Comparison of ENCODE assay signal across 13 mouse cellular contexts in genomic region chr4:108344631-108345083, GRCm38 (mm10). TPM values are rescaled to one million over a fixed set of nuclear protein-coding genes. Genes with fewer than 3 reads are reported as not detected.
DNase-seq lines count a peak whose midpoint lies in the region; ATAC-seq lines count a peak whose summit lies in the region.
"Had no signal": no experiment of that assay in that cellular context is flagged by ENCODE, and none has a peak within 500 bp of the region (broad histone marks: within the 10 kb centered on the region; RNA-seq: fewer than 3 reads in every experiment).

No protein-coding gene starts in this region.

- no peak overlapping the region for H3K4me2 ChIP-seq in heart, embryonic 13.5 days
- H3K4me2 ChIP-seq in midbrain, embryonic 11.5 days = 0 out of 2 replicates have a peak overlapping the region, but pooled peaks have one; percentile 4
- H3K4me2 ChIP-seq in midbrain, embryonic 16.5 days (ENCODE audit: low read length) = no peak overlapping the region
- no peak overlapping the region for H3K4me2 ChIP-seq in limb, embryonic 13.5 days (replicated peaks)

- 0 out of 2 replicates have a peak overlapping the region, but pooled peaks have one; percentile 1 for H3K9ac ChIP-seq in heart, embryonic 13.5 days
- peak overlapping the region; percentile 4; the same call in 1 of the 2 replicates for H3K9ac ChIP-seq in midbrain, embryonic 11.5 days (ENCODE audit: low read length)
- no peak overlapping the region for H3K9ac ChIP-seq in midbrain, embryonic 16.5 days (ENCODE audit: low read depth, low read length)
- no peak overlapping the region for H3K9ac ChIP-seq in limb, embryonic 13.5 days

- no peak for DNase-seq in heart, postnatal 36 days
- peak; percentile 92 for DNase-seq in midbrain, embryonic 11.5 days (ENCODE audit: low spot score, missing footprints)
- no peak for DNase-seq in frontal cortex, postnatal 25 days (ENCODE audit: low spot score in 2 of 2)
- no peak for DNase-seq in adrenal gland, postnatal 36 days
- DNase-seq in cerebellum, adult 11-12 months = no peak
- DNase-seq: cerebellum, adult 18-20 months; kidney, postnatal 14 days; right cerebral cortex, postnatal 14 days; thymus, adult 2 months had no signal

- peaks cover 7% of the 10 kb centered on the region for H3K36me3 ChIP-seq in heart, embryonic 13.5 days
- no peaks in the 10 kb centered on the region for H3K36me3 ChIP-seq in midbrain, embryonic 11.5 days (ENCODE audit: control insufficient read depth, insufficient read depth, low read length)
- H3K36me3 ChIP-seq in midbrain, embryonic 16.5 days (ENCODE audit: control insufficient read depth, insufficient read depth, low read length) = no peaks in the 10 kb centered on the region
- peaks cover 6% of the 10 kb centered on the region; the same call in 1 of the 2 replicates for H3K36me3 ChIP-seq in limb, embryonic 13.5 days

- H3K4me3 ChIP-seq in heart, embryonic 13.5 days = no peak overlapping the region
- H3K4me3 ChIP-seq in midbrain, embryonic 11.5 days (ENCODE audit: low read depth, low read length) = no peak overlapping the region
- H3K4me3 ChIP-seq in midbrain, embryonic 16.5 days (ENCODE audit: low read depth, low read length) = no peak overlapping the region
- H3K4me3 ChIP-seq in limb, embryonic 13.5 days = no peak overlapping the region
- H3K4me3 ChIP-seq: megakaryocyte, embryonic 14.5 days had no signal

- H3K4me1 ChIP-seq in heart, embryonic 13.5 days = peaks cover 37% of the 10 kb centered on the region
- peaks cover 22% of the 10 kb centered on the region for H3K4me1 ChIP-seq in midbrain, embryonic 11.5 days (ENCODE audit: control insufficient read depth, insufficient read depth, low read length)
- H3K4me1 ChIP-seq in midbrain, embryonic 16.5 days (ENCODE audit: control insufficient read depth, insufficient read depth, low read length) = peaks cover 4% of the 10 kb centered on the region; the same call in 1 of the 2 replicates
- H3K4me1 ChIP-seq in limb, embryonic 13.5 days = peaks cover 47% of the 10 kb centered on the region

- intact Hi-C loops in heart, postnatal 36 days (cut with DNase I) = loop anchor here (5.0 kb wide), 1 partner anchor 63 kb away; the partner anchor contains the start of gene Gpx7

- H3K27ac ChIP-seq in heart, embryonic 13.5 days (replicated peaks) = peak overlapping the region; percentile 70
- peak overlapping the region; percentile 80 for H3K27ac ChIP-seq in midbrain, embryonic 11.5 days (ENCODE audit: low read depth, low read length)
- no peak overlapping the region for H3K27ac ChIP-seq in midbrain, embryonic 16.5 days (ENCODE audit: low read length)
- peak overlapping the region; percentile 85 for H3K27ac ChIP-seq in limb, embryonic 13.5 days

- 25% methylated on average over 7 of the region's 7 CpGs for WGBS in heart, embryonic 13.5 days
- WGBS in midbrain, embryonic 11.5 days = 8% methylated on average over 7 of the region's 7 CpGs
- WGBS in midbrain, embryonic 16.5 days = 8% methylated on average over 7 of the region's 7 CpGs
- 5% methylated on average over 7 of the region's 7 CpGs for WGBS in limb, embryonic 13.5 days

- no peak for ATAC-seq in heart, embryonic 13.5 days (ENCODE audit: extremely low read depth, insufficient number of reproducible peaks, low FRiP score, low TSS enrichment)
- peak; percentile 63 for ATAC-seq in midbrain, embryonic 11.5 days (ENCODE audit: low FRiP score)
- ATAC-seq in midbrain, embryonic 16.5 days = no peak
- peak; percentile 73 for ATAC-seq in limb, embryonic 13.5 days (ENCODE audit: low FRiP score, low read depth)

- H3K9me3 ChIP-seq in heart, embryonic 13.5 days = no peaks in the 10 kb centered on the region
- H3K9me3 ChIP-seq in midbrain, embryonic 11.5 days (ENCODE audit: control insufficient read depth, low read length) = no peaks in the 10 kb centered on the region
- H3K9me3 ChIP-seq in midbrain, embryonic 16.5 days (replicated peaks; ENCODE audit: control insufficient read depth, low read length, poor library complexity, severe bottlenecking) = no peaks in the 10 kb centered on the region
- no peaks in the 10 kb centered on the region for H3K9me3 ChIP-seq in limb, embryonic 13.5 days
- H3K9me3 ChIP-seq: megakaryocyte, embryonic 14.5 days had no signal

- no peaks in the 10 kb centered on the region for H3K27me3 ChIP-seq in heart, embryonic 13.5 days (replicated peaks)
- no peaks in the 10 kb centered on the region for H3K27me3 ChIP-seq in midbrain, embryonic 11.5 days (ENCODE audit: control insufficient read depth, insufficient read depth, low read length)
- no peaks in the 10 kb centered on the region for H3K27me3 ChIP-seq in midbrain, embryonic 16.5 days (ENCODE audit: control insufficient read depth, insufficient read depth, low read depth, low read length)
- no peaks in the 10 kb centered on the region for H3K27me3 ChIP-seq in limb, embryonic 13.5 days
- H3K27me3 ChIP-seq: megakaryocyte, embryonic 14.5 days had no signal

RNA-seq across cellular contexts. Expression of gene Coa7, which starts 16.7 kb away (rescaled TPM):
- polyA plus RNA-seq in heart, embryonic 13.5 days (2015; fragmentation: Nextera tagmentation; extraction: Ambion mirVana) = 37.1 and 41.6 TPM in 2 replicates
- 10 to 100 TPM; 31.8 to 38.1 TPM for total RNA-seq in heart, postnatal 36 days (2021)
- polyA plus RNA-seq in midbrain, embryonic 11.5 days (2014; fragmentation: Nextera tagmentation; extraction: Ambion mirVana) = 54.6 and 55.5 TPM in 2 replicates
- 46.8 and 58.5 TPM in 2 replicates for polyA plus RNA-seq in midbrain, embryonic 16.5 days (2015; fragmentation: Nextera tagmentation; extraction: Ambion mirVana)
- polyA plus RNA-seq in limb, embryonic 13.5 days (2015; fragmentation: Nextera tagmentation; extraction: Ambion mirVana) = 47.2 and 49.0 TPM in 2 replicates
- total RNA-seq in adrenal gland, postnatal 36 days (2021) = 10 to 100 TPM; 39.0 to 46.7 TPM

RNA-seq across cellular contexts. Expression of gene Shisal2a, which starts 38.5 kb away (rescaled TPM):
- polyA plus RNA-seq in heart, embryonic 13.5 days (2015; fragmentation: Nextera tagmentation; extraction: Ambion mirVana) = 1.1 and 1.8 TPM in 2 replicates
- total RNA-seq in heart, postnatal 36 days (2021) = not detected
- 1.6 and 2.4 TPM in 2 replicates for polyA plus RNA-seq in midbrain, embryonic 11.5 days (2014; fragmentation: Nextera tagmentation; extraction: Ambion mirVana)
- polyA plus RNA-seq in midbrain, embryonic 16.5 days (2015; fragmentation: Nextera tagmentation; extraction: Ambion mirVana) = 6.8 and 6.9 TPM in 2 replicates
- polyA plus RNA-seq in limb, embryonic 13.5 days (2015; fragmentation: Nextera tagmentation; extraction: Ambion mirVana) = 7.0 and 7.4 TPM in 2 replicates
- 1 to 10 TPM; 3.6 to 7.8 TPM for total RNA-seq in adrenal gland, postnatal 36 days (2021)
- polyA plus RNA-seq: thymus, adult 2 months had no signal

RNA-seq across cellular contexts. Expression of gene Zyg11b, which starts 43.8 kb away (rescaled TPM):
- polyA plus RNA-seq in heart, embryonic 13.5 days (2015; fragmentation: Nextera tagmentation; extraction: Ambion mirVana) = 6.3 and 6.6 TPM in 2 replicates
- total RNA-seq in heart, postnatal 36 days (2021) = 10 to 100 TPM; 37.8 to 39.9 TPM
- polyA plus RNA-seq in midbrain, embryonic 11.5 days (2014; fragmentation: Nextera tagmentation; extraction: Ambion mirVana) = 18.8 and 22.5 TPM in 2 replicates
- polyA plus RNA-seq in midbrain, embryonic 16.5 days (2015; fragmentation: Nextera tagmentation; extraction: Ambion mirVana) = 37.0 and 38.3 TPM in 2 replicates
- 12.2 and 14.5 TPM in 2 replicates for polyA plus RNA-seq in limb, embryonic 13.5 days (2015; fragmentation: Nextera tagmentation; extraction: Ambion mirVana)
- 10 to 100 TPM; 32.6 to 50.0 TPM for total RNA-seq in adrenal gland, postnatal 36 days (2021)

Comparison
In these comparisons a context has a peak if more than half of its experiments do, and no peak if none do; other contexts are left out.
1. ATAC-seq: peak in midbrain, embryonic 11.5 days (single experiment) and limb, embryonic 13.5 days (single experiment); none in heart, embryonic 13.5 days (single experiment) and midbrain, embryonic 16.5 days (single experiment).
2. H3K9ac ChIP-seq: peak in heart, embryonic 13.5 days (single experiment) and midbrain, embryonic 11.5 days (single experiment); none in midbrain, embryonic 16.5 days (single experiment) and limb, embryonic 13.5 days (single experiment).